Mouse (Mus musculus): ENCODE measurements at regions not wholly inside any gene's neighbourhood (a gene's known extent, or its start where the extent isn't known, plus 50 kb on each side); places are given as distances from the start of the nearest gene placed in this dataset.

- Histone ChIP-seq H3K9me3 (ENCODE audit: control insufficient read depth, low read depth, low read length) (no peaks in the 10 kb centered on the region), H3K36me3 (ENCODE audit: control insufficient read depth, insufficient read depth, low read length) (no peaks in the 10 kb centered on the region), H3K4me1 (ENCODE audit: control insufficient read depth, insufficient read depth, low read length) (peaks cover 3% of the 10 kb centered on the region; the same call in 1 of the 2 replicates), H3K4me3 (ENCODE audit: low read depth, low read length) (no peak overlapping the region), H3K9ac (replicated peaks; ENCODE audit: low read depth, low read length) (no peak overlapping the region), H3K27me3 (ENCODE audit: control insufficient read depth, insufficient read depth, low read length) (no peaks in the 10 kb centered on the region), H3K4me2 (replicated peaks; ENCODE audit: low read depth, low read length) (0 out of 2 replicates have a peak overlapping the region, but pooled peaks have one; percentile 1), H3K27ac (ENCODE audit: low read length) (no peak overlapping the region)
- no peak for ATAC-seq (ENCODE audit: insufficient number of reproducible peaks, insufficient read depth, low FRiP score, low read depth)
- 26% methylated on average over 7 of the region's 7 CpGs for WGBS
Measured at GRCm38 (mm10) chr19:21143970-21144595, 128.0 kb upstream of the Zfand5 start.

- ATAC-seq (ENCODE audit: insufficient number of reproducible peaks, insufficient read depth, low FRiP score, low read depth): no peak
- no peaks in the 10 kb centered on the region for H3K27me3 ChIP-seq (ENCODE audit: control insufficient read depth, insufficient read depth, low read length)
- H3K4me1 ChIP-seq (ENCODE audit: control insufficient read depth, insufficient read depth, low read length): peaks cover 3% of the 10 kb centered on the region; the same call in 1 of the 2 replicates
- no peak overlapping the region for H3K9ac ChIP-seq (replicated peaks; ENCODE audit: low read depth, low read length)
- WGBS: 43% methylated on average over 3 of the region's 3 CpGs
- H3K4me3 ChIP-seq (ENCODE audit: low read depth, low read length): no peak overlapping the region
- no peak overlapping the region for H3K27ac ChIP-seq (ENCODE audit: low read length)
- no peak overlapping the region for H3K4me2 ChIP-seq (replicated peaks; ENCODE audit: low read depth, low read length)
- H3K9me3 ChIP-seq (ENCODE audit: control insufficient read depth, low read depth, low read length): no peaks in the 10 kb centered on the region
- H3K36me3 ChIP-seq (ENCODE audit: control insufficient read depth, insufficient read depth, low read length): no peaks in the 10 kb centered on the region
Measured at GRCm38 (mm10) chr19:21140456-21140855, 131.6 kb upstream of the Zfand5 start.

GRCm38 (mm10) chr19:21138998-21139495 is 133.0 kb upstream of the Zfand5 start:
- no peak for ATAC-seq (ENCODE audit: insufficient number of reproducible peaks, insufficient read depth, low FRiP score, low read depth)
- no peaks in the 10 kb centered on the region for H3K36me3 ChIP-seq (ENCODE audit: control insufficient read depth, insufficient read depth, low read length)
- no peaks in the 10 kb centered on the region for H3K27me3 ChIP-seq (ENCODE audit: control insufficient read depth, insufficient read depth, low read length)
- H3K9ac ChIP-seq (replicated peaks; ENCODE audit: low read depth, low read length): no peak overlapping the region
- no peak overlapping the region for H3K4me3 ChIP-seq (ENCODE audit: low read depth, low read length)
- H3K27ac ChIP-seq (ENCODE audit: low read length): no peak overlapping the region
- WGBS: 76% methylated on average over 8 of the region's 8 CpGs
- no peak overlapping the region for H3K4me2 ChIP-seq (replicated peaks; ENCODE audit: low read depth, low read length)
- no peaks in the 10 kb centered on the region for H3K4me1 ChIP-seq (ENCODE audit: control insufficient read depth, insufficient read depth, low read length)
- no peaks in the 10 kb centered on the region for H3K9me3 ChIP-seq (ENCODE audit: control insufficient read depth, low read depth, low read length)

- ATAC-seq (ENCODE audit: insufficient number of reproducible peaks, insufficient read depth, low FRiP score, low read depth): no peak
- H3K4me3 ChIP-seq (ENCODE audit: low read depth, low read length): no peak overlapping the region
- H3K9ac ChIP-seq (replicated peaks; ENCODE audit: low read depth, low read length): no peak overlapping the region
- no peaks in the 10 kb centered on the region for H3K9me3 ChIP-seq (ENCODE audit: control insufficient read depth, low read depth, low read length)
- 68% methylated on average over 1 of the region's 1 CpGs for WGBS
- no peak overlapping the region for H3K4me2 ChIP-seq (replicated peaks; ENCODE audit: low read depth, low read length)
- no peaks in the 10 kb centered on the region for H3K4me1 ChIP-seq (ENCODE audit: control insufficient read depth, insufficient read depth, low read length)
- H3K27ac ChIP-seq (ENCODE audit: low read length): no peak overlapping the region
- no peaks in the 10 kb centered on the region for H3K36me3 ChIP-seq (ENCODE audit: control insufficient read depth, insufficient read depth, low read length)
- H3K27me3 ChIP-seq (ENCODE audit: control insufficient read depth, insufficient read depth, low read length): no peaks in the 10 kb centered on the region
Measured at GRCm38 (mm10) chr19:21136756-21137155, 135.3 kb upstream of the Zfand5 start.

GRCm38 (mm10) chr19:21135998-21136380 is 136.1 kb upstream of the Zfand5 start:
- Histone ChIP-seq H3K9ac (replicated peaks; ENCODE audit: low read depth, low read length) (no peak overlapping the region), H3K27me3 (ENCODE audit: control insufficient read depth, insufficient read depth, low read length) (no peaks in the 10 kb centered on the region), H3K36me3 (ENCODE audit: control insufficient read depth, insufficient read depth, low read length) (no peaks in the 10 kb centered on the region), H3K4me1 (ENCODE audit: control insufficient read depth, insufficient read depth, low read length) (no peaks in the 10 kb centered on the region), H3K4me3 (ENCODE audit: low read depth, low read length) (no peak overlapping the region), H3K27ac (ENCODE audit: low read length) (no peak overlapping the region), H3K4me2 (replicated peaks; ENCODE audit: low read depth, low read length) (no peak overlapping the region), H3K9me3 (ENCODE audit: control insufficient read depth, low read depth, low read length) (no peaks in the 10 kb centered on the region)
- no peak for ATAC-seq (ENCODE audit: insufficient number of reproducible peaks, insufficient read depth, low FRiP score, low read depth)
- 69% methylated on average over 5 of the region's 5 CpGs for WGBS

- no peak overlapping the region for H3K9ac ChIP-seq (replicated peaks; ENCODE audit: low read depth, low read length)
- 50% methylated on average over 6 of the region's 6 CpGs for WGBS
- H3K4me1 ChIP-seq (ENCODE audit: control insufficient read depth, insufficient read depth, low read length): no peaks in the 10 kb centered on the region
- no peak overlapping the region for H3K4me3 ChIP-seq (ENCODE audit: low read depth, low read length)
- no peak overlapping the region for H3K4me2 ChIP-seq (replicated peaks; ENCODE audit: low read depth, low read length)
- no peak overlapping the region for H3K27ac ChIP-seq (ENCODE audit: low read length)
- H3K36me3 ChIP-seq (ENCODE audit: control insufficient read depth, insufficient read depth, low read length): no peaks in the 10 kb centered on the region
- no peaks in the 10 kb centered on the region for H3K27me3 ChIP-seq (ENCODE audit: control insufficient read depth, insufficient read depth, low read length)
- ATAC-seq (ENCODE audit: insufficient number of reproducible peaks, insufficient read depth, low FRiP score, low read depth): no peak
- no peaks in the 10 kb centered on the region for H3K9me3 ChIP-seq (ENCODE audit: control insufficient read depth, low read depth, low read length)
Measured at GRCm38 (mm10) chr19:21135297-21135997, 136.6 kb upstream of the Zfand5 start.

- Histone ChIP-seq H3K4me3 (ENCODE audit: low read depth, low read length) (no peak overlapping the region), H3K27me3 (ENCODE audit: control insufficient read depth, insufficient read depth, low read length) (no peaks in the 10 kb centered on the region), H3K36me3 (ENCODE audit: control insufficient read depth, insufficient read depth, low read length) (no peaks in the 10 kb centered on the region), H3K27ac (ENCODE audit: low read length) (no peak overlapping the region), H3K4me1 (ENCODE audit: control insufficient read depth, insufficient read depth, low read length) (no peaks in the 10 kb centered on the region), H3K9ac (replicated peaks; ENCODE audit: low read depth, low read length) (no peak overlapping the region), H3K9me3 (ENCODE audit: control insufficient read depth, low read depth, low read length) (no peaks in the 10 kb centered on the region), H3K4me2 (replicated peaks; ENCODE audit: low read depth, low read length) (no peak overlapping the region)
- no peak for ATAC-seq (ENCODE audit: insufficient number of reproducible peaks, insufficient read depth, low FRiP score, low read depth)
- 88% methylated on average over 5 of the region's 5 CpGs for WGBS
Measured at GRCm38 (mm10) chr19:21129653-21130052, 142.4 kb upstream of the Zfand5 start.

- no peak overlapping the region for H3K9ac ChIP-seq (replicated peaks; ENCODE audit: low read depth, low read length)
Measured at GRCm38 (mm10) chr19:21127079-21127745, 144.9 kb upstream of the Zfand5 start.

More at GRCm38 (mm10) chr19:21127079-21127745, 144.9 kb upstream of the Zfand5 start:
- ATAC-seq (ENCODE audit: insufficient number of reproducible peaks, insufficient read depth, low FRiP score, low read depth): no peak
- Histone ChIP-seq H3K9me3 (ENCODE audit: control insufficient read depth, low read depth, low read length) (no peaks in the 10 kb centered on the region), H3K4me1 (ENCODE audit: control insufficient read depth, insufficient read depth, low read length) (no peaks in the 10 kb centered on the region), H3K36me3 (ENCODE audit: control insufficient read depth, insufficient read depth, low read length) (no peaks in the 10 kb centered on the region), H3K27me3 (ENCODE audit: control insufficient read depth, insufficient read depth, low read length) (no peaks in the 10 kb centered on the region), H3K4me3 (ENCODE audit: low read depth, low read length) (no peak overlapping the region), H3K27ac (ENCODE audit: low read length) (no peak overlapping the region), H3K4me2 (replicated peaks; ENCODE audit: low read depth, low read length) (no peak overlapping the region)
- whole genome bisulfite sequencing: 78% methylated on average over 8 of the region's 8 CpGs
